Mouse (Mus musculus): ENCODE data around the gene Mxra7. TPM values are rescaled to one million over a fixed set of nuclear protein-coding genes. Genes with fewer than 3 reads are reported as not detected.

Mxra7 gene
- polyA plus RNA-seq, 1 experiment from 2014 or later, result 31.6 TPM

GRCm38 (mm10) chr11:116814076-116814883 is 13.6 kb downstream of the Mxra7 start:
- Histone ChIP-seq H3K27me3 (ENCODE audit: control insufficient read depth, insufficient read depth, low read length) (no peaks in the 10 kb centered on the region), H3K4me2 (peak overlapping the region; percentile 20; the same call in 1 of the 2 replicates), H3K9ac (ENCODE audit: low read length) (peak overlapping the region; percentile 49), H3K9me3 (ENCODE audit: control insufficient read depth, low read length) (no peaks in the 10 kb centered on the region), H3K36me3 (ENCODE audit: control insufficient read depth, insufficient read depth, low read length) (no peaks in the 10 kb centered on the region), H3K27ac (ENCODE audit: low read depth, low read length) (peak overlapping the region; percentile 94), H3K4me3 (ENCODE audit: low read depth, low read length) (no peak overlapping the region), H3K4me1 (ENCODE audit: control insufficient read depth, insufficient read depth, low read length) (peaks cover 56% of the 10 kb centered on the region)
- ATAC-seq (ENCODE audit: low FRiP score), result no peak; the same call in 1 of the 2 replicates
- peak; percentile 96 for DNase-seq (ENCODE audit: low spot score, missing footprints)
- 5% methylated on average over 20 of the region's 20 CpGs for WGBS

DNA sequence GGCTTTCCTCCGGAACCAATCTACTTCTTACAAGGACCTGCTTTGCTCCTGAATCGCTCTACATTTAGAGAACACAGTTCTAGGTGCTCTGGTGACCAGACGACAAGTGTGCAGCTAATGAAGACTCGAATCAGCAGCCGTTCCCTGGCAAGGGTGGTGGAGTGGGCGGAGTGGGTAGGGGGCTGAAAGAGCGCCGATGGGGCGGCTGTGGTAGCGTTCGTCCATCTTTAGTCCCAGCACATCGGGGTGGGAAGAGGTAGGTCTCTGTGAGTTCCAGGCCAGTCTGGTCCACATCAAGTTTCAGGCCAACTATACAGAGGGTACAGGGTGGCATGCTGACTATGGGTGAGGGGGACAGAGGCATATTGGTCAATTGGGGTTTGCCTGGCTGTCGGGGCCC is 14.2 kb downstream of the Mxra7 start:
- no peaks in the 10 kb centered on the region for H3K27me3 ChIP-seq (ENCODE audit: control insufficient read depth, insufficient read depth, low read length)
- H3K36me3 ChIP-seq (ENCODE audit: control insufficient read depth, insufficient read depth, low read length), result no peaks in the 10 kb centered on the region
- DNase-seq (ENCODE audit: low spot score, missing footprints) (peak; percentile 88), ATAC-seq (ENCODE audit: low FRiP score) (no peak)
- H3K27ac ChIP-seq (ENCODE audit: low read depth, low read length), result peak overlapping the region; percentile 94
- 0 out of 2 replicates have a peak overlapping the region, but pooled peaks have one; percentile 19 for H3K4me2 ChIP-seq
- 69% methylated on average over 13 of the region's 13 CpGs for WGBS
- H3K9me3 ChIP-seq (ENCODE audit: control insufficient read depth, low read length), result no peaks in the 10 kb centered on the region
- H3K4me1 ChIP-seq (ENCODE audit: control insufficient read depth, insufficient read depth, low read length), result peaks cover 56% of the 10 kb centered on the region
- H3K9ac ChIP-seq (ENCODE audit: low read length), result peak overlapping the region; percentile 7; the same call in 1 of the 2 replicates
- no peak overlapping the region for H3K4me3 ChIP-seq (ENCODE audit: low read depth, low read length)

DNA sequence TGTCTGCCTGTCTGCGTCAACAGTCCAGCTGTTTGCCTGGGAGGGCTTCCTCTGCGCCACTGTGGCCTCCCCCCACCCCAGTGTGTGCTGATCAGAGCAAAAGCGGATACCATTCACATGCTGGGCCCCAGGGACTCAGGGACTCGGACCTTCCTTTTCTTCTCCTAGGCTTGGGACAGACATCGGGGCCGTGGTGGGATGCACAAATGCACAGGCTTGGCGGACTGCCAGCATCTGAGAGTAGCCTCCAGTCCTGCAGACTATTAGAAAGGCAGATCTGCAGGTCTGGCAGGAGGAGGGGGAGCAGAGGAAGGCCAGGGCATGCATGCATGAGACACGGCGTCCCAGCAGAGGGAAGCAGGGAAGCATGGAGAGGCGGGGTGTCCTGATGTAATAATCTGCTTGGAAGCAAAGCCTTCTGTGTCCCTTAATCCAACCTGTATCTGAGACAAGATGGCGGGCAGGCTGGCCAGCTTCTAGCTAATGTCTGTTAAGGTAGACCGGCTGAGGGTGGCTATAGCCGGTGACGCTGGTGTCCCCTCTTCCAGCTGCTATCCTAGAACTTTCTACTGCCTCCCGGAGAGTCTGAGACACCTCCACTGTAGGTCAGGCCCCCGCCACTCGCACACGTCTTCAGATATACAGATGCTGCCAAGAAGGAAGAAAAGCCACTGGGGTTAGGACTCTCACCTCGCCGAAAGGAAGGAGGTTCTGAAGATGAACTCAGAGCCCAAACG is 14.9 kb downstream of the Mxra7 start:
- H3K27ac ChIP-seq (ENCODE audit: low read depth, low read length), result peak overlapping the region; percentile 94
- peaks cover 56% of the 10 kb centered on the region for H3K4me1 ChIP-seq (ENCODE audit: control insufficient read depth, insufficient read depth, low read length)
- DNase-seq (ENCODE audit: low spot score, missing footprints) (peak; percentile 93), ATAC-seq (ENCODE audit: low FRiP score) (peak; percentile 27)
- H3K4me3 ChIP-seq (ENCODE audit: low read depth, low read length), result peak overlapping the region; percentile 10; the same call in 1 of the 2 replicates
- H3K4me2 ChIP-seq, result peak overlapping the region; percentile 25; the same call in 1 of the 2 replicates
- H3K36me3 ChIP-seq (ENCODE audit: control insufficient read depth, insufficient read depth, low read length), result no peaks in the 10 kb centered on the region
- WGBS, result 40% methylated on average over 21 of the region's 21 CpGs
- peak overlapping the region; percentile 27; the same call in 1 of the 2 replicates for H3K9ac ChIP-seq (ENCODE audit: low read length)
- no peaks in the 10 kb centered on the region for H3K9me3 ChIP-seq (ENCODE audit: control insufficient read depth, low read length)
- H3K27me3 ChIP-seq (ENCODE audit: control insufficient read depth, insufficient read depth, low read length), result no peaks in the 10 kb centered on the region

- Histone ChIP-seq H3K27ac (ENCODE audit: low read depth, low read length) (peak overlapping the region; percentile 94), H3K36me3 (ENCODE audit: control insufficient read depth, insufficient read depth, low read length) (no peaks in the 10 kb centered on the region), H3K9ac (ENCODE audit: low read length) (peak overlapping the region; percentile 63), H3K4me2 (peak overlapping the region; percentile 49), H3K4me1 (ENCODE audit: control insufficient read depth, insufficient read depth, low read length) (peaks cover 56% of the 10 kb centered on the region), H3K27me3 (ENCODE audit: control insufficient read depth, insufficient read depth, low read length) (no peaks in the 10 kb centered on the region), H3K4me3 (ENCODE audit: low read depth, low read length) (peak overlapping the region; percentile 28), H3K9me3 (ENCODE audit: control insufficient read depth, low read length) (no peaks in the 10 kb centered on the region)
- ATAC-seq (ENCODE audit: low FRiP score) (peak; percentile 90), DNase-seq (ENCODE audit: low spot score, missing footprints) (peak; percentile 96)
- 5% methylated on average over 30 of the region's 32 CpGs for WGBS
Observed at GRCm38 (mm10) chr11:116810983-116811901, 16.6 kb downstream of the Mxra7 start.

DNA sequence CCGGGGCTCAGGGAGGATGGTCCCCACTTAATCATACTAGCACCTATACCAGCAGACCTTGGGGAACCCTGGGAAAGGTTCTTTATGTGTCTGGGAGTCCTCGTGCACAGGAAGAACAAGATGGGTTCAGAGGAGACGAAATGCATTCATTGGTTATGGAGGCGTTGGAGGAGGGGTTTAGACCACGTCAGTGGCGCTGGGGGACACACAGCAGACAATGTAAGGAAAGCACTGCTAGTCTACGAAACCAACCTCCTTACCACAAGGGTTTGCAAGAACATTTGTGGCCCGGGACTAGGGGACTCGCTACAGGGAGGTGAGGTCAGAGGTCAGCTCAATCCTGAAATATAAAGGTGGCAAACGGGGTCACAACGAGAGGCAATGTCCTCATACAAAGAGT is 17.3 kb downstream of the Mxra7 start:
- DNase-seq (ENCODE audit: low spot score, missing footprints), result no peak
- H3K4me1 ChIP-seq (ENCODE audit: control insufficient read depth, insufficient read depth, low read length), result peaks cover 51% of the 10 kb centered on the region
- WGBS, result 32% methylated on average over 11 of the region's 11 CpGs
- H3K4me2 ChIP-seq, result peak overlapping the region; percentile 49
- peak overlapping the region; percentile 94 for H3K27ac ChIP-seq (ENCODE audit: low read depth, low read length)
- peak overlapping the region; percentile 63 for H3K9ac ChIP-seq (ENCODE audit: low read length)
- no peak overlapping the region for H3K4me3 ChIP-seq (ENCODE audit: low read depth, low read length)
- H3K9me3 ChIP-seq (ENCODE audit: control insufficient read depth, low read length), result no peaks in the 10 kb centered on the region
- H3K36me3 ChIP-seq (ENCODE audit: control insufficient read depth, insufficient read depth, low read length), result no peaks in the 10 kb centered on the region
- no peaks in the 10 kb centered on the region for H3K27me3 ChIP-seq (ENCODE audit: control insufficient read depth, insufficient read depth, low read length)
- no peak for ATAC-seq (ENCODE audit: low FRiP score)

DNA sequence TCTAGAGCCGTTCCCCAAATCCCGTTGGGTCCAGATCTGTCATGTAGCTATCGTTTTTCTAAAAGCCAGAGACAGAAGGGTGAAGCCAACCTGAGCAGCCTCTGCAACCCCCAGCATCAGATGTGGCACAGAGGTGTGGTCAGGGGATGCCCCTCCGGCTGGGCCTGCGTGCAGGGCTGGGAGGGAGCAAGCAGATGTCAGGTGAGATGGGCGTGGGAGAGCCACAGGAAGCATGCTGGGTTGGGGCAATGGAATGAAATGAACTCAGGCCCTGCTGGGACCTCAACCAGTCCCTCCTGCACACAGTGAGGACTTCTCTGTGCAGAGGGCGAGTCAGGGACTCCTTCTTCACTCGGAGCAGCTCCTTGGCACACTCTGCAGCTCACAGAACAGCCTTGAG is 18.3 kb downstream of the Mxra7 start:
- Histone ChIP-seq H3K4me3 (ENCODE audit: low read depth, low read length) (no peak overlapping the region), H3K4me1 (ENCODE audit: control insufficient read depth, insufficient read depth, low read length) (peaks cover 42% of the 10 kb centered on the region), H3K9me3 (ENCODE audit: control insufficient read depth, low read length) (no peaks in the 10 kb centered on the region), H3K9ac (ENCODE audit: low read length) (no peak overlapping the region), H3K4me2 (no peak overlapping the region), H3K27ac (ENCODE audit: low read depth, low read length) (no peak overlapping the region), H3K27me3 (ENCODE audit: control insufficient read depth, insufficient read depth, low read length) (no peaks in the 10 kb centered on the region), H3K36me3 (ENCODE audit: control insufficient read depth, insufficient read depth, low read length) (no peaks in the 10 kb centered on the region)
- 79% methylated on average over 8 of the region's 8 CpGs for WGBS
- DNase-seq (ENCODE audit: low spot score, missing footprints), result no peak
- ATAC-seq (ENCODE audit: low FRiP score), result no peak

- no peak overlapping the region for H3K27ac ChIP-seq (ENCODE audit: low read depth, low read length)
- H3K9ac ChIP-seq (ENCODE audit: low read length), result no peak overlapping the region
- no peaks in the 10 kb centered on the region for H3K36me3 ChIP-seq (ENCODE audit: control insufficient read depth, insufficient read depth, low read length)
- DNase-seq (ENCODE audit: low spot score, missing footprints) (no peak), ATAC-seq (ENCODE audit: low FRiP score) (no peak)
- H3K9me3 ChIP-seq (ENCODE audit: control insufficient read depth, low read length), result no peaks in the 10 kb centered on the region
- peaks cover 36% of the 10 kb centered on the region for H3K4me1 ChIP-seq (ENCODE audit: control insufficient read depth, insufficient read depth, low read length)
- H3K27me3 ChIP-seq (ENCODE audit: control insufficient read depth, insufficient read depth, low read length), result no peaks in the 10 kb centered on the region
- H3K4me2 ChIP-seq, result no peak overlapping the region
- no peak overlapping the region for H3K4me3 ChIP-seq (ENCODE audit: low read depth, low read length)
- 77% methylated on average over 11 of the region's 11 CpGs for WGBS
Observed at GRCm38 (mm10) chr11:116808811-116809395, 18.9 kb downstream of the Mxra7 start.

GRCm38 (mm10) chr11:116807938-116808606 is 19.8 kb downstream of the Mxra7 start:
- ATAC-seq (ENCODE audit: low FRiP score) (no peak), DNase-seq (ENCODE audit: low spot score, missing footprints) (peak; percentile 98)
- H3K27me3 ChIP-seq (ENCODE audit: control insufficient read depth, insufficient read depth, low read length), result no peaks in the 10 kb centered on the region
- H3K4me2 ChIP-seq, result no peak overlapping the region
- H3K4me1 ChIP-seq (ENCODE audit: control insufficient read depth, insufficient read depth, low read length), result peaks cover 28% of the 10 kb centered on the region
- H3K9ac ChIP-seq (ENCODE audit: low read length), result no peak overlapping the region; the same call in 1 of the 2 replicates
- WGBS, result 28% methylated on average over 7 of the region's 7 CpGs
- H3K4me3 ChIP-seq (ENCODE audit: low read depth, low read length), result no peak overlapping the region
- no peak overlapping the region for H3K27ac ChIP-seq (ENCODE audit: low read depth, low read length)
- H3K36me3 ChIP-seq (ENCODE audit: control insufficient read depth, insufficient read depth, low read length), result no peaks in the 10 kb centered on the region
- no peaks in the 10 kb centered on the region for H3K9me3 ChIP-seq (ENCODE audit: control insufficient read depth, low read length)

All from midbrain, embryonic 11.5 days (tissue).